Mouse (Mus musculus): ENCODE measurements at regions not wholly inside any gene's neighbourhood (a gene's known extent, or its start where the extent isn't known, plus 50 kb on each side); places are given as distances from the start of the nearest gene placed in this dataset.

DNA sequence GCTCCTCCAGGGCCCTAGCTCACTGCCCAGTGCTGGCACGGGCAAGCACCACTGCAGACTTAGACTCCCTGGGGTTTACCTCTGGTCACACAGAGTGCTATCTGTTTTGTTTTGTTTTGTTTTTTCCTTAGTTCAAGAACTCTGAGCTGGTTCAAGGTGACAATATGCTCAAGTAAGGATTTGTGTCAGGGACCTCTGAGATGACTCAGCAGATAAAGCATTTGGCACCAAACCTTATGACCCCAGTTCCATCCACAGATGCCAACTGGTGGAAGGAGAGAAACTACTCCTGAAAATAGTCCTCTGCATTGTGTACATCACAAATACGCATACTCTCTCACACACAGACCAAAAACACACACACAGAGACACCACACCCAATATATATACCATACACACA lies 351.0 kb upstream of the Hs6st1 start:
- TF ChIP-seq POLR2A (IDR thresholded peaks at IDR 0.05; ENCODE audit: borderline replicate concordance, extremely low read depth, low read depth, low read length) (no peak), CTCF (IDR thresholded peaks at IDR 0.05; ENCODE audit: insufficient read depth, low read length) (no peak)
- Histone ChIP-seq H3K4me1 (ENCODE audit: control insufficient read depth, insufficient read depth, low read length) (no peaks in the 10 kb centered on the region), H3K4me3 (replicated peaks; ENCODE audit: extremely low read depth, low read depth, low read length) (no peak overlapping the region)
- DNase-seq: no peak
- 91% methylated on average over 2 of the region's 2 CpGs for WGBS

- no peak overlapping the region for H3K4me3 ChIP-seq (replicated peaks; ENCODE audit: extremely low read depth, low read depth, low read length)
- TF ChIP-seq CTCF (IDR thresholded peaks at IDR 0.05; ENCODE audit: insufficient read depth, low read length): no peak
- TF ChIP-seq POLR2A (IDR thresholded peaks at IDR 0.05; ENCODE audit: borderline replicate concordance, extremely low read depth, low read depth, low read length): no peak
- DNase-seq: no peak
- no peaks in the 10 kb centered on the region for H3K4me1 ChIP-seq (ENCODE audit: control insufficient read depth, insufficient read depth, low read length)
- 71% methylated on average over 2 of the region's 2 CpGs for WGBS
Measured at GRCm38 (mm10) chr1:35717659-35718058, 350.5 kb upstream of the Hs6st1 start.

DNA sequence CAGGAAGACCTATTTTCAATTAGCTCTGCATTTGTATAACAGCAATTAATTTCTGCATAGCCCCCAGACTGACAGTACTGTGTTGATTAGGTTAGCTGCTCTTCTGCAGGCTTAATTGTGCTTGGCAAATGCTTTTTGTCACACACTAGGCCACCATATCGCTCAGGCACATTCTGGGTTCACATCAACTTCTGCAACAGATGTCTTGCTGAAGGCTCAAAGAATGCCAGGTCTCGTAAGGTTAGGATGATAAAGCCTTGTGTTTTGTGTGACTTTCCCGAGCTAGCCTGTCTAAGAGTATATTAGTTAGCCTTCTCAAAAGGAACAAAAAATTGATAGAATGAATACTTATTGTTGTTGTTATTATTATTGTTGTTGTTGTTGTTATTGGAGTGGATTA lies 348.1 kb upstream of the Hs6st1 start:
- no peak for DNase-seq
- Histone ChIP-seq H3K4me3 (replicated peaks; ENCODE audit: extremely low read depth, low read depth, low read length) (no peak overlapping the region), H3K4me1 (ENCODE audit: control insufficient read depth, insufficient read depth, low read length) (no peaks in the 10 kb centered on the region)
- no peak for TF ChIP-seq CTCF (IDR thresholded peaks at IDR 0.05; ENCODE audit: insufficient read depth, low read length)
- TF ChIP-seq POLR2A (IDR thresholded peaks at IDR 0.05; ENCODE audit: borderline replicate concordance, extremely low read depth, low read depth, low read length): no peak
- WGBS: 85% methylated on average over 3 of the region's 3 CpGs

DNA sequence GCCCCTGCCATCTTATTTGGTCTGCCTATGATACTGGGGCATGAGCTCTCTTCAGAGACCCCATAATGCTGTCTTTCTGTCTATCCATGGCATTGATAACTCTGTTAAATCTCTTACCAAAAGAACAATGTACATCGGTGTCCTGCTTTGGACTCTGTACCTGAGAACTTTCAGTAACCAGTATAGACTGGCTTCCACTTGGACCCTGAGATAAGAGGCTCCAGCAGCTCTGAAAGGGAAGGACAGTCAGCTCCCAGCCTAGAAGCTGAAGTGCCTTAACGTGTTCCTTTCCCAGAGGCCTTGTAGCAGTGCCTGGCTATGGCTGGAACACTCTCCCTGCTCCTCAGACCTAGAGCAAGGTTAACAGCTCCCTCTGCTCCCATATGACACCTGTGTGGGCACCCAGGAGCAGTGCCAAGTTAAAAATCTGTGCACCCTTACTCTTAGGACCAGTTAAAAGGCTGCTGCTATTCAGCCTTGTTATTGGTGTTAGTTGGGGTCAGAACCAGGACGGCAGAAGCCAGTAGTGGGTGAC lies 343.8 kb upstream of the Hs6st1 start:
- WGBS: 67% methylated on average over 3 of the region's 3 CpGs
- no peaks in the 10 kb centered on the region for H3K4me1 ChIP-seq (ENCODE audit: control insufficient read depth, insufficient read depth, low read length)
- no peak for TF ChIP-seq POLR2A (IDR thresholded peaks at IDR 0.05; ENCODE audit: borderline replicate concordance, extremely low read depth, low read depth, low read length)
- TF ChIP-seq CTCF (IDR thresholded peaks at IDR 0.05; ENCODE audit: insufficient read depth, low read length): no peak
- no peak overlapping the region for H3K4me3 ChIP-seq (replicated peaks; ENCODE audit: extremely low read depth, low read depth, low read length)
- no peak for DNase-seq

DNA sequence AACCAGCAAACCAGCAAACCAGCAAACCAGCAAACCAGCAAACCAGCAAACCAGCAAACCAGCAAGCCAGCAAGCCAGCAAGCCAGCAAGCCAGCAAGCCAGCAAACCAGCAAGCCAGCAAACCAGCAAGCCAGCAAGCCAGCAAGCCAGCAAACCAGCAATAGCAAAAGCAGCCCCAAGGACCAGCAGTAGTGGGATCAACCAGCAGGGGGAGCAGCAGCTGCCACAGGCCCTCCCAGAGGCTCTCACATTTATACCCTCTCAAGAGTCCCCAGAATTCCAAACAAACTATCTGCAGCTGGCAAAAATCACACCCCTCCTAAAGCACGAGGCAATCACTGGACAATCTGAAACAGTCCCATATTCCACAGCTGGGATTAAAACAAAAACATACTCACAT lies 341.6 kb upstream of the Hs6st1 start:
- peak; percentile 52 for TF ChIP-seq CTCF (IDR thresholded peaks at IDR 0.05; ENCODE audit: insufficient read depth, low read length)
- TF ChIP-seq POLR2A (IDR thresholded peaks at IDR 0.05; ENCODE audit: borderline replicate concordance, extremely low read depth, low read depth, low read length): no peak
- H3K4me1 ChIP-seq (ENCODE audit: control insufficient read depth, insufficient read depth, low read length): no peaks in the 10 kb centered on the region
- WGBS: 20% methylated on average over 1 of the region's 1 CpGs
- peak; percentile 35 for DNase-seq
- no peak overlapping the region for H3K4me3 ChIP-seq (replicated peaks; ENCODE audit: extremely low read depth, low read depth, low read length)

- Histone ChIP-seq H3K4me3 (replicated peaks; ENCODE audit: extremely low read depth, low read depth, low read length) (no peak overlapping the region), H3K4me1 (ENCODE audit: control insufficient read depth, insufficient read depth, low read length) (no peaks in the 10 kb centered on the region)
- WGBS: 79% methylated on average over 8 of the region's 8 CpGs
- no peak for DNase-seq
- TF ChIP-seq CTCF (IDR thresholded peaks at IDR 0.05; ENCODE audit: insufficient read depth, low read length): no peak
Measured at GRCm38 (mm10) chr1:35727310-35727990, 340.8 kb upstream of the Hs6st1 start.

GRCm38 (mm10) chr1:35729785-35730295 lies 338.4 kb upstream of the Hs6st1 start:
- H3K4me3 ChIP-seq (replicated peaks; ENCODE audit: extremely low read depth, low read depth, low read length): no peak overlapping the region
- TF ChIP-seq POLR2A (IDR thresholded peaks at IDR 0.05; ENCODE audit: borderline replicate concordance, extremely low read depth, low read depth, low read length) (no peak), CTCF (IDR thresholded peaks at IDR 0.05; ENCODE audit: insufficient read depth, low read length) (no peak)
- no peaks in the 10 kb centered on the region for H3K4me1 ChIP-seq (ENCODE audit: control insufficient read depth, insufficient read depth, low read length)
- WGBS: 76% methylated on average over 5 of the region's 5 CpGs
- no peak for DNase-seq

DNA sequence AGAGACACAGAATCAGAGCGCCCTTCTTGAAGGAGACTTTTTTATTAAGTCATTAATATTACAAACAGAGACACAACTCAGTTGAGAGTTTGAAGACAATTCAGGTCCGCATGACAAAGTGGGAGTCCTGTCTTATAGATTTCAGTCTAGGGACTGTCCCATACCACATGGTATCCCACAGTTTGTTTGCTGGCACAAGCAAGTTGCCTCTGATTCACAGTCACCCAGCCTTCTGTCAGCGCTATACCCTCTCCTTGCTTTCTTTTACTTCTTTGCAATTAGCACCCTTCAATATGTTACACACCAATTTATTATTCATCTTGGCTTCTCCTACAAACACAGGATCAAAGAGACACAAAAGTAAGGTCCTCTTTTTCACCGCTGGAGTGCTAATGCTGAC lies 337.9 kb upstream of the Hs6st1 start:
- DNase-seq: no peak
- no peak for TF ChIP-seq CTCF (IDR thresholded peaks at IDR 0.05; ENCODE audit: insufficient read depth, low read length)
- no peak for TF ChIP-seq POLR2A (IDR thresholded peaks at IDR 0.05; ENCODE audit: borderline replicate concordance, extremely low read depth, low read depth, low read length)
- Histone ChIP-seq H3K4me1 (ENCODE audit: control insufficient read depth, insufficient read depth, low read length) (no peaks in the 10 kb centered on the region), H3K4me3 (replicated peaks; ENCODE audit: extremely low read depth, low read depth, low read length) (no peak overlapping the region)
- 70% methylated on average over 4 of the region's 4 CpGs for WGBS

GRCm38 (mm10) chr1:35736247-35736646 lies 332.0 kb upstream of the Hs6st1 start:
- Histone ChIP-seq H3K4me3 (replicated peaks; ENCODE audit: extremely low read depth, low read depth, low read length) (no peak overlapping the region), H3K4me1 (ENCODE audit: control insufficient read depth, insufficient read depth, low read length) (no peaks in the 10 kb centered on the region)
- TF ChIP-seq POLR2A (IDR thresholded peaks at IDR 0.05; ENCODE audit: borderline replicate concordance, extremely low read depth, low read depth, low read length): no peak
- TF ChIP-seq CTCF (IDR thresholded peaks at IDR 0.05; ENCODE audit: insufficient read depth, low read length): no peak
- DNase-seq: no peak

DNA sequence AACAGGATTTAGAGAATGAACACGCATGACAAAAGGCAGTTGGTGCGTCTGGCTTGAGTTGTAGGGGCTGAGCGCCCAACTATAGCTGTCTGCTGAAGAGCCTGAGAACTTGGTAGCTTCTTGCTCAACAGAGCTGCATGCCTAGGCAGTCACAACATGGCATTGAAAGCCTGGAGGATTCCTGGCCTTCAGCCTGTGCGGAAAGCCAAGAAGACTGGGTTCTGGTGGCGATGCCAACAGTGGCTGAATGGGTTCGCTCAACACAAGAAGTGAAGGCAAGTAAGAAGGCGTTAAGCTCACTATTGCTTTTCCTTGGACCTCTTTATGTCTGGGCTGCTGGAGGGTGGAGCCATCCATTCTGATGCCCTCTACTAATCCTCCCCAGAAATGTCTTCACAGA lies 318.6 kb upstream of the Hs6st1 start:
- H3K4me1 ChIP-seq (ENCODE audit: control insufficient read depth, insufficient read depth, low read length): no peaks in the 10 kb centered on the region
- H3K4me3 ChIP-seq (replicated peaks; ENCODE audit: extremely low read depth, low read depth, low read length): no peak overlapping the region
- no peak for DNase-seq
- TF ChIP-seq CTCF (IDR thresholded peaks at IDR 0.05; ENCODE audit: insufficient read depth, low read length) (no peak), POLR2A (IDR thresholded peaks at IDR 0.05; ENCODE audit: borderline replicate concordance, extremely low read depth, low read depth, low read length) (no peak)
- WGBS: over 99% methylated on average over 7 of the region's 7 CpGs

All from lung, adult 2 months (tissue).